Mouse (Mus musculus) stomach, adult 2 months (tissue): ENCODE measurements around the gene Zfp281. TPM values are rescaled to one million over a fixed set of nuclear protein-coding genes. Genes with fewer than 3 reads are reported as not detected.

Experiments
- polyA plus RNA-seq: library from polyadenylated mRNA; depleted of rRNA; stranded (reverse); fragments of >200 nt; gene quantifications from 2 replicates; pipeline ENCODE4 v1.2.3, GENCODE M21; 2012; rRNA removed

Gene Zfp281
- polyA plus RNA-seq, result 0.28 TPM in 2 replicates

DNA sequence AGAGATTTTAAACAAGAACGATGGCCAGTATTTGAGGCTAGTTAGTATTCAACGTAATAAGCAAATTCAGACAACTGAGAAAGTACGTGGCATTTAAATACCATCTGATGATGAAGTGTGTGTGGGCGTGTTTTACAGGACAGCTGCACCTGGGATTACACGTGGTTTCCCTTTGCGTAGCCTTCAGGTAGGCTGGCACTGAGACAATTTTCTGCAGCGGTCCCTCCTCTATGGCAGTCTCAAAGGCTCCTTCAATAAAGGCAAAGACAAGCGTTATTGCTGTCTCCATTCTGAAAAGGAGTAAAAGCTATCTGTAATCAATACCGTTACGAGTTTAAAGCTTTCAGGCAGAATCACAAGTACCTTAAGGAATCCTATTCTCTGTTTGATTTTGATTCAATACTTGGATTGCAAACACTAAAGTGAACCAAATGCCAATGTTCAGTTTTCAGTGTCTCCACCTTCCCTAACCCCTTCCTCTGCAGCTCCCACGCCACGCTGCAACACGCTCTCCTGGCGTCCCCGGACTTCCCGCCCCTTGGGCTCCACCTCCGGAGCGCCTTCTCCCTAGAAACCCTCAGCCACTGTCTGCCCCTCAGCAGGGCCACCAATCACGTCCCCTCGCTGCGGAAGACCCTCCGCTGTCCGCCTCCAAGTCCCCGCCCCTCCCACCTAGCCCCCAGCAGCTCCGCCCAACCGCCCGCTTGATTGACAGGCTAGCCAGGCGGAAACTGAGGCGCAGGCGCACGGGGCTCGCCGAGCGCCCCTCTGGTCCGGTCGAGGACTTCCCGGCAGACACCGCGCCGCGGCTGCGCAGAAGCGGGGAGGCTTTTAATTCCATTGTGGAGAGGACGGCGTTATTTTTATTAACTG lies at the start of gene Zfp281:
Gene Zfp281 (plus strand): TSS at position 756 of the 873 bp plus-strand sequence.

Other genes starting within 250 kb of the Zfp281 start
- gene Ddx59, start 209.6 kb upstream of the Zfp281 start, polyA plus RNA-seq, result 0.40 and 0.57 TPM in 2 replicates
- gene Kif14, start 158.6 kb upstream of the Zfp281 start, polyA plus RNA-seq, result 0.25 and 0.28 TPM in 2 replicates